Mouse (Mus musculus) intestine, embryonic 16.5 days (tissue): Measurements from ENCODE around the gene Ppard. TPM values are rescaled to one million over a fixed set of nuclear protein-coding genes. Genes with fewer than 3 reads are reported as not detected.

Experiments used
- ATAC-seq: fragments of 200-750 bp; cut with Nextera tagmentation; 2 replicates; pipeline ENCODE4 v1.8.0; 2017; ENCODE audit warnings: moderate TSS enrichment, moderate library complexity
- H3K27ac ChIP-seq: fragments of 300-500 bp; sonication (generic); 2 replicates; pipeline ENCODE4 v1.5.1; 2014; ENCODE audit warnings: mild to moderate bottlenecking, low read length
- H3K27me3 ChIP-seq: fragments of 300-500 bp; sonication (generic); replicated peaks from 2 replicates; pipeline ENCODE4 v1.6.1; 2014; ENCODE audit warnings: low read length, control low read depth, mixed read lengths; ENCODE audit not compliant: control insufficient read depth, insufficient read depth
- H3K36me3 ChIP-seq: fragments of 300-500 bp; sonication (generic); 2 replicates; pipeline ENCODE4 v1.6.1; 2014; ENCODE audit warnings: low read length, control low read depth; ENCODE audit not compliant: control insufficient read depth, insufficient read depth
- H3K4me1 ChIP-seq: fragments of 300-500 bp; sonication (generic); 2 replicates; pipeline ENCODE4 v1.6.1; 2014; ENCODE audit warnings: low read length, control low read depth, mixed read lengths; ENCODE audit not compliant: control insufficient read depth, insufficient read depth
- H3K4me2 ChIP-seq: fragments of 300-500 bp; sonication (generic); 2 replicates; pipeline ENCODE4 v1.6.1; 2014; ENCODE audit warnings: low read depth, low read length, control low read depth
- H3K4me3 ChIP-seq: fragments of 300-500 bp; sonication (generic); 2 replicates; pipeline ENCODE4 v1.5.1; 2014; ENCODE audit warnings: mild to moderate bottlenecking, low read length
- H3K9ac ChIP-seq: fragments of 300-500 bp; sonication (generic); 2 replicates; pipeline ENCODE4 v1.6.1; 2014; ENCODE audit warnings: low read depth, low read length
- H3K9me3 ChIP-seq: fragments of 300-500 bp; sonication (generic); 2 replicates; pipeline ENCODE4 v1.6.1; 2016; ENCODE audit warnings: low read length, control low read depth; ENCODE audit not compliant: control insufficient read depth
- WGBS: fragments of 180-500 bp; shearing (Covaris S2); extraction: QIAGEN DNeasy Blood & Tissue Kit; methylation state at CpG from one replicate; pipeline ENCODE4 v1.1.7; 2014; 5-methylcytosine and 5-hydroxymethylcytosine counted together
- polyA plus RNA-seq: library from polyadenylated mRNA; unstranded; fragments of >200 nt; fragmentation: Nextera tagmentation; extraction: Ambion mirVana; gene quantifications from 2 replicates; pipeline ENCODE4 v1.2.1, GENCODE M21; 2015

Ppard gene
- polyA plus RNA-seq, 1 experiment from 2014 or later, result 2.2 TPM

- Histone ChIP-seq H3K27ac (no peak overlapping the region), H3K4me1 (peaks cover 36% of the 10 kb centered on the region)
Measured at GRCm38 (mm10) chr17:28259890-28260542, 27.5 kb downstream of the Ppard start.

DNA sequence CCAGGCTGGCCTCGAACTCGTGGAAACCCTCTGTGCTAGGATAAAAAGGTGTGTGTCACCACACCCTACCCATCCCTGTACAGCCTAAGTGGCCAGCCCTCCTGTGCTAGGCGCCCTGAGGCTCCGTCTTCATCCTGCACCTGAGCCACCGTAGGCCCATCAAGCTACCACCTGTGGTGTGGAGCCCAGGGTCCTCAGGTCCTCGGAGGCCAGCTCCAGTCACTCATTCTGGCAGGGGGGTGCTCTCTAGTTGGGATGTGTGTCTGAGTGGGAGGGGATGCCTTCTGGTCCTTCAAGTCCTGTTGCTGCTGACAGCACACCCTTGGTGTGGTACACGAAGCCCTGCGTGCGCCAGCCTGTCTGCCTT is 28.0 kb downstream of the Ppard start:
- Histone ChIP-seq H3K9me3 (no peaks in the 10 kb centered on the region; the same call in 1 of the 2 replicates), H3K27ac (no peak overlapping the region), H3K27me3 (no peaks in the 10 kb centered on the region), H3K4me3 (no peak overlapping the region), H3K4me2 (no peak overlapping the region), H3K36me3 (no peaks in the 10 kb centered on the region), H3K4me1 (peaks cover 31% of the 10 kb centered on the region), H3K9ac (no peak overlapping the region)
- 88% methylated on average over 9 of the region's 9 CpGs for WGBS
- ATAC-seq, result no peak

More at GRCm38 (mm10) chr17:28259890-28260542, 27.5 kb downstream of the Ppard start:
- Histone ChIP-seq H3K9me3 (no peaks in the 10 kb centered on the region; the same call in 1 of the 2 replicates), H3K4me3 (no peak overlapping the region), H3K9ac (no peak overlapping the region), H3K36me3 (no peaks in the 10 kb centered on the region), H3K27me3 (no peaks in the 10 kb centered on the region), H3K4me2 (no peak overlapping the region)
- ATAC-seq, result no peak
- WGBS, result 81% methylated on average over 16 of the region's 16 CpGs

GRCm38 (mm10) chr17:28261795-28262194 is 29.3 kb downstream of the Ppard start:
- no peak for ATAC-seq
- 59% methylated on average over 11 of the region's 11 CpGs for WGBS
- H3K9me3 ChIP-seq, result no peaks in the 10 kb centered on the region; the same call in 1 of the 2 replicates

GRCm38 (mm10) chr17:28263181-28263894 is 30.8 kb downstream of the Ppard start:
- H3K36me3 ChIP-seq, result no peaks in the 10 kb centered on the region
- H3K27me3 ChIP-seq, result no peaks in the 10 kb centered on the region
- H3K4me3 ChIP-seq, result no peak overlapping the region
- H3K27ac ChIP-seq, result peak overlapping the region; percentile 57
- no peak overlapping the region for H3K4me2 ChIP-seq
- 0 out of 2 replicates have a peak overlapping the region, but pooled peaks have one; percentile 10 for H3K9ac ChIP-seq
- WGBS, result 56% methylated on average over 13 of the region's 13 CpGs
- peaks cover 11% of the 10 kb centered on the region for H3K4me1 ChIP-seq
- H3K9me3 ChIP-seq, result no peaks in the 10 kb centered on the region; the same call in 1 of the 2 replicates
- ATAC-seq, result no peak

More at GRCm38 (mm10) chr17:28261795-28262194, 29.3 kb downstream of the Ppard start:
- Histone ChIP-seq H3K27me3 (no peaks in the 10 kb centered on the region), H3K27ac (no peak overlapping the region), H3K4me3 (no peak overlapping the region), H3K4me1 (peaks cover 21% of the 10 kb centered on the region), H3K36me3 (no peaks in the 10 kb centered on the region), H3K4me2 (no peak overlapping the region), H3K9ac (no peak overlapping the region)

DNA sequence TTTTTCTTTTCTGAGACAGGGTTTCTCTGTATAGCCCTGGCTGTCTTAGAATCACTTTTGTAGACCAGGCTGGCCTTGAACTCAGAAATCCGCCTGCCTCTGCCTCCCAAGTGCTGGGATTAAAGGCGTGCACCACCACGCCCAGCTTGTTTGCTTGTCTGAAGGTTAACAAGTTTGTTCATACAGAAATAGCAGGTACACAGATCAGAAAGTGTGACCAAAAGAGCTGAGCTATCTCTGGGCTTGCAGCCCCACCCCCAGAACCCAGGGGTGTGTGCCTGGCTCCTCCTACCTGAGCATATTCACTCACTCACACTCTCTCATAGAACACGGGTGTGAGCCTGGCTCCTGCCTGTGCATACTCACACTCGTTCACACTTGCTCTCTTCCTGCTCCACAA is 34.8 kb downstream of the Ppard start:
- ATAC-seq, result no peak
- Histone ChIP-seq H3K4me3 (no peak overlapping the region), H3K9ac (no peak overlapping the region), H3K4me2 (no peak overlapping the region), H3K27ac (no peak overlapping the region), H3K27me3 (no peaks in the 10 kb centered on the region), H3K9me3 (no peaks in the 10 kb centered on the region), H3K36me3 (no peaks in the 10 kb centered on the region), H3K4me1 (peaks cover 29% of the 10 kb centered on the region)
- WGBS, result 86% methylated on average over 5 of the region's 5 CpGs

DNA sequence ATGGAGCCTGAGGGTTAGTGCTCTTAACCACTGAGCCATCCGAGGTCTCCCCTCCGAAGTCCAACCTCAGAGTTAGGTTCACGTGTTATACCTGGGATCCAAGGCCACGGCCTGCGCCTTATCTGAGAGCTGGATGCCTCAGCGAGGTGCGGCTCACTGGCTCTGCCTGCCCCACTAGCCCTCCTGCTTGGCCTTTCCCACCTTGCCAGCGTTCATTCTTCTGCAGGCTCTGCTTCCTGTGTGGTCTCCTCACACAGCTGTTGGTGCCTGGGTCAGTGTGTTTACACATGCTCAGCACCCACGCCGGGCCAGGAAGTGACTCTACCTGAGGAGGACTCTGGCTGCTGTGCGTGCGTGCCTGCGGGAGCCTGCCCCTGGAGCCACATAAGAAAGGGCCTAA is 37.7 kb downstream of the Ppard start:
- Histone ChIP-seq H3K27me3 (no peaks in the 10 kb centered on the region), H3K9me3 (no peaks in the 10 kb centered on the region), H3K27ac (peak overlapping the region; percentile 83), H3K4me1 (peaks cover 19% of the 10 kb centered on the region), H3K4me3 (no peak overlapping the region), H3K4me2 (no peak overlapping the region), H3K9ac (peak overlapping the region; percentile 32; the same call in 1 of the 2 replicates), H3K36me3 (no peaks in the 10 kb centered on the region)
- peak; percentile 62 for ATAC-seq
- WGBS, result 26% methylated on average over 13 of the region's 13 CpGs

GRCm38 (mm10) chr17:28271537-28272266 is 39.2 kb downstream of the Ppard start:
- peak overlapping the region; percentile 43 for H3K4me2 ChIP-seq
- peak overlapping the region; percentile 31 for H3K4me3 ChIP-seq
- no peaks in the 10 kb centered on the region for H3K9me3 ChIP-seq
- no peaks in the 10 kb centered on the region for H3K27me3 ChIP-seq
- peaks cover 19% of the 10 kb centered on the region for H3K4me1 ChIP-seq
- H3K27ac ChIP-seq, result peak overlapping the region; percentile 91
- 58% methylated on average over 12 of the region's 12 CpGs for whole genome bisulfite sequencing
- peak overlapping the region; percentile 56 for H3K9ac ChIP-seq
- no peaks in the 10 kb centered on the region for H3K36me3 ChIP-seq
- peak; percentile 84 for ATAC-seq

DNA sequence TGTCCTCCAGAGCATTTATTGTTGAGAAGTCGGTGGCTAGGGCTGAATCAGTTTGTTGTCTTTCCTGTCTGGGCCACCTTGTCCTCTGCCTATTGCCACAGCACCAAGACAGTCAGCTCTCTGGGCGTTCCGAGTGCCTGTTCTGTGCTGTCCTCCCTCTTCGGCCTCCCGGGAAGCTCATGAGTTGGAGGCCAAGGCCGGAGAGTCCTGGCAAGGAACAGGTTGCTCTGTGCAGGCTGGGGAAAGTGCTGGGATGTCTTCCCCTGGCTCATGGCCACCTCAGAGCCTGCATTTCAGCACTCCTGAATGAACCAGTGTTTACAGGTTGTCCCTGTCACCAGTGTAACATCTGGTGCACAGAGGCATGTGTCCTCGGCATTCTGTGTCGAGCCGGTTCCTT is 39.8 kb downstream of the Ppard start:
- H3K36me3 ChIP-seq, result no peaks in the 10 kb centered on the region
- peak overlapping the region; percentile 43 for H3K4me2 ChIP-seq
- peak overlapping the region; percentile 56 for H3K9ac ChIP-seq

GRCm38 (mm10) chr17:28272837-28273236 is 40.3 kb downstream of the Ppard start:
- Histone ChIP-seq H3K9ac (peak overlapping the region; percentile 56), H3K27me3 (no peaks in the 10 kb centered on the region), H3K4me2 (peak overlapping the region; percentile 43), H3K4me3 (peak overlapping the region; percentile 31), H3K9me3 (no peaks in the 10 kb centered on the region), H3K36me3 (no peaks in the 10 kb centered on the region), H3K4me1 (peaks cover 22% of the 10 kb centered on the region), H3K27ac (peak overlapping the region; percentile 91)
- ATAC-seq, result peak; percentile 45
- WGBS, result 58% methylated on average over 6 of the region's 6 CpGs

More for the DNA sequence above, 39.8 kb downstream of the Ppard start:
- H3K9me3 ChIP-seq, result no peaks in the 10 kb centered on the region
- ATAC-seq, result peak; percentile 29
- peaks cover 22% of the 10 kb centered on the region for H3K4me1 ChIP-seq
- H3K27me3 ChIP-seq, result no peaks in the 10 kb centered on the region
- peak overlapping the region; percentile 91 for H3K27ac ChIP-seq
- WGBS, result 68% methylated on average over 9 of the region's 9 CpGs
- peak overlapping the region; percentile 31 for H3K4me3 ChIP-seq
